Mouse (Mus musculus) olfactory bulb, adult 2 months (tissue): ENCODE measurements around the gene Phldb2.

Experiments
- CTCF ChIP-seq: fragments of 200-500 bp; IDR thresholded peaks from 2 replicates; pipeline ENCODE4 v1.5.1; 2012; ENCODE audit warnings: low read depth, mild to moderate bottlenecking, low read length, moderate library complexity; ENCODE audit not compliant: insufficient read depth
- POLR2A ChIP-seq: fragments of 200-500 bp; IDR thresholded peaks from 2 replicates; pipeline ENCODE4 v1.6.1; 2012; ENCODE audit warnings: mild to moderate bottlenecking, low read depth, low read length, moderate library complexity; ENCODE audit not compliant: insufficient read depth

- TF ChIP-seq CTCF, result no peak
- no peak for TF ChIP-seq POLR2A
These were observed 164.1 kb downstream of the Phldb2 start for GRCm38 (mm10) chr16:45789311-45789710.
